Mouse (Mus musculus) midbrain, embryonic 14.5 days (tissue): Measurements from ENCODE around the gene Ifng. TPM values are rescaled to one million over a fixed set of nuclear protein-coding genes. Genes with fewer than 3 reads are reported as not detected.

Source experiments
- ATAC-seq: fragments of 200-750 bp; cut with Nextera tagmentation; 2 replicates; pipeline ENCODE4 v1.8.0; 2017; ENCODE audit warnings: moderate number of reproducible peaks, moderate library complexity; ENCODE audit not compliant: low FRiP score, low TSS enrichment
- DNase-seq: peaks from one replicate; pipeline ENCODE4 v3.0.0-alpha.2; 2015
- H3K27ac ChIP-seq: fragments of 300-500 bp; sonication (generic); replicated peaks from 2 replicates; pipeline ENCODE4 v1.5.1; 2014; ENCODE audit warnings: mild to moderate bottlenecking, low read depth, low read length, moderate library complexity
- H3K27me3 ChIP-seq: fragments of 300-500 bp; sonication (generic); 2 replicates; pipeline ENCODE4 v1.6.1; 2014; ENCODE audit warnings: low read length, control low read depth, mixed read lengths; ENCODE audit not compliant: control insufficient read depth, insufficient read depth
- H3K36me3 ChIP-seq: fragments of 300-500 bp; sonication (generic); 2 replicates; pipeline ENCODE4 v1.6.1; 2014; ENCODE audit warnings: low read length, control low read depth; ENCODE audit not compliant: control insufficient read depth, insufficient read depth
- H3K4me1 ChIP-seq: fragments of 300-500 bp; sonication (generic); 2 replicates; pipeline ENCODE4 v1.6.1; 2014; ENCODE audit warnings: mild to moderate bottlenecking, antibody characterized with exemption, low read length, control low read depth; ENCODE audit not compliant: control insufficient read depth, insufficient read depth
- H3K4me2 ChIP-seq: fragments of 300-500 bp; sonication (generic); 2 replicates; pipeline ENCODE4 v1.6.1; 2014; ENCODE audit warnings: mild to moderate bottlenecking, low read length, moderate library complexity
- H3K4me3 ChIP-seq: fragments of 300-500 bp; sonication (generic); replicated peaks from 2 replicates; pipeline ENCODE4 v1.5.1; 2014; ENCODE audit warnings: low read depth, low read length
- H3K9ac ChIP-seq: fragments of 300-500 bp; sonication (generic); replicated peaks from 2 replicates; pipeline ENCODE4 v1.6.1; 2014; ENCODE audit warnings: mild to moderate bottlenecking, low read length, moderate library complexity
- H3K9me3 ChIP-seq: fragments of 300-500 bp; sonication (generic); 2 replicates; pipeline ENCODE4 v1.6.1; 2016; ENCODE audit warnings: low read length, control low read depth, mixed read lengths; ENCODE audit not compliant: control insufficient read depth
- WGBS: fragments of 180-500 bp; shearing (Covaris S2); extraction: QIAGEN DNeasy Blood & Tissue Kit; methylation state at CpG from one replicate; pipeline ENCODE4 v1.1.7; 2014; 5-methylcytosine and 5-hydroxymethylcytosine counted together
- polyA plus RNA-seq: library from polyadenylated mRNA; unstranded; fragments of >200 nt; fragmentation: Nextera tagmentation; extraction: Ambion mirVana; gene quantifications from 2 replicates; pipeline ENCODE4 v1.2.1, GENCODE M21; 2014

Gene Ifng
- polyA plus RNA-seq, 1 experiment from 2014 or later, result not detected

DNA sequence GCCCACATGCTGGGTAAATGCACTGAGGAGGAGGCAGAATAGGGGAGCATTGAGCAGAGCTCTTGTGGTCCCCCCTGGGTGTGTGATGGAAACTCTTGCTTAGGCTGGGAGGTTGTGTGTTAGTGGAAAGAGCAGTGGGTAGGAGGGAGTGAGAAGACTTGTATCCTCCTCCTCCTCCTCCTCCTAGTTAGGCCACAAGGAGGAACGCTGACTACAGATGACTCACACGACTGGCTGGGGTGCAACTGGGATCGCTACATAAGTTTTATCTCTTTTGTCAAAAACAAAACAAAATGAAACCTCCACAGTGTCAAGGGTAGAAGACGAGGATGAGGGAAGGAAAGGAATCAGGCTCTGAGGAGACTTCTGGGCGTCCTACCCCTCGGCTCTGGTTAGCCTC is 2.2 kb downstream of the Ifng start:
- no peaks in the 10 kb centered on the region for H3K4me1 ChIP-seq
- H3K27ac ChIP-seq, result no peak overlapping the region
- H3K27me3 ChIP-seq, result no peaks in the 10 kb centered on the region
- ATAC-seq (no peak), DNase-seq (no peak)
- H3K4me2 ChIP-seq, result no peak overlapping the region
- H3K36me3 ChIP-seq, result no peaks in the 10 kb centered on the region
- H3K9ac ChIP-seq, result no peak overlapping the region
- H3K4me3 ChIP-seq, result no peak overlapping the region
- H3K9me3 ChIP-seq, result no peaks in the 10 kb centered on the region
- 95% methylated on average over 6 of the region's 6 CpGs for WGBS

DNA sequence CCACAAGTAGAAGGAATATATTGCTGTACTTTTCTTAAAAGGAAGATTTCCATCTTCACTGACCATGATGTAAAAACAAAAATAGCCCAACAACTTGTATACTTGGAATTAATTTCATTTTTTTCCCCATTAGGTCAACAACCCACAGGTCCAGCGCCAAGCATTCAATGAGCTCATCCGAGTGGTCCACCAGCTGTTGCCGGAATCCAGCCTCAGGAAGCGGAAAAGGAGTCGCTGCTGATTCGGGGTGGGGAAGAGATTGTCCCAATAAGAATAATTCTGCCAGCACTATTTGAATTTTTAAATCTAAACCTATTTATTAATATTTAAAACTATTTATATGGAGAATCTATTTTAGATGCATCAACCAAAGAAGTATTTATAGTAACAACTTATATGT is 4.2 kb downstream of the Ifng start:
- 98% methylated on average over 6 of the region's 6 CpGs for WGBS
- no peaks in the 10 kb centered on the region for H3K9me3 ChIP-seq
- no peaks in the 10 kb centered on the region for H3K36me3 ChIP-seq
- no peak overlapping the region for H3K9ac ChIP-seq
- DNase-seq, result no peak
- H3K4me1 ChIP-seq, result no peaks in the 10 kb centered on the region
- no peaks in the 10 kb centered on the region for H3K27me3 ChIP-seq
- ATAC-seq, result no peak
- no peak overlapping the region for H3K4me2 ChIP-seq
- no peak overlapping the region for H3K4me3 ChIP-seq
- no peak overlapping the region for H3K27ac ChIP-seq

DNA sequence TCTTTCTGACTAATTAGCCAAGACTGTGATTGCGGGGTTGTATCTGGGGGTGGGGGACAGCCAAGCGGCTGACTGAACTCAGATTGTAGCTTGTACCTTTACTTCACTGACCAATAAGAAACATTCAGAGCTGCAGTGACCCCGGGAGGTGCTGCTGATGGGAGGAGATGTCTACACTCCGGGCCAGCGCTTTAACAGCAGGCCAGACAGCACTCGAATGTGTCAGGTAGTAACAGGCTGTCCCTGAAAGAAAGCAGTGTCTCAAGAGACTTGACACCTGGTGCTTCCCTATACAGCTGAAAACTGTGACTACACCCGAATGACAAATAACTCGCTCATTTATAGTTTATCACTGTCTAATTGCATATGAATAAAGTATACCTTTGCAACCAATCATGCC is 4.7 kb downstream of the Ifng start:
- Histone ChIP-seq H3K36me3 (no peaks in the 10 kb centered on the region), H3K4me1 (no peaks in the 10 kb centered on the region), H3K9me3 (no peaks in the 10 kb centered on the region), H3K27ac (no peak overlapping the region), H3K4me3 (no peak overlapping the region), H3K27me3 (no peaks in the 10 kb centered on the region), H3K4me2 (no peak overlapping the region), H3K9ac (no peak overlapping the region)
- WGBS, result 84% methylated on average over 8 of the region's 8 CpGs
- no peak for ATAC-seq
- DNase-seq, result no peak

DNA sequence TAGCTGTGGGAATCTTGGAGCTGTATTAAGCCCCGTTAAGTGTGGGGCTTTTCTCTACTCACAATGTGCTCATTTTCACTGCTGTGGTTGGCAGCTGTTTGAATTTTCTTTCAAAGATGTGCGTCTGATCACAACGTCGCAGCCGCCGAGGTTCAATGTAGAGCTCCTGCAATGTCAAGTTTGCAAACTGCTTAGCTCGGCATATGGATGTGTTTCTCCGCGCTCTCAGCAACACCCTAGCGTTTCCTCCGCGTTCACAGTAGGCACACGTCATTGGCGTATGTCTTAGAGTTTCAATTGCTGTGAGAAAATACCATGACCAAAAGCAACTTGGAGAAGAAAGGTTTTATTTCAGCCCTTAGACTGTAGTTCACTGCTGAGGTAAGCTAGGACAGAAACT is 5.1 kb downstream of the Ifng start:
- WGBS, result 88% methylated on average over 14 of the region's 14 CpGs
- Histone ChIP-seq H3K4me2 (no peak overlapping the region), H3K9me3 (no peaks in the 10 kb centered on the region), H3K4me1 (no peaks in the 10 kb centered on the region), H3K27ac (no peak overlapping the region), H3K36me3 (no peaks in the 10 kb centered on the region), H3K27me3 (no peaks in the 10 kb centered on the region), H3K9ac (no peak overlapping the region), H3K4me3 (no peak overlapping the region)
- ATAC-seq (no peak), DNase-seq (no peak)

DNA sequence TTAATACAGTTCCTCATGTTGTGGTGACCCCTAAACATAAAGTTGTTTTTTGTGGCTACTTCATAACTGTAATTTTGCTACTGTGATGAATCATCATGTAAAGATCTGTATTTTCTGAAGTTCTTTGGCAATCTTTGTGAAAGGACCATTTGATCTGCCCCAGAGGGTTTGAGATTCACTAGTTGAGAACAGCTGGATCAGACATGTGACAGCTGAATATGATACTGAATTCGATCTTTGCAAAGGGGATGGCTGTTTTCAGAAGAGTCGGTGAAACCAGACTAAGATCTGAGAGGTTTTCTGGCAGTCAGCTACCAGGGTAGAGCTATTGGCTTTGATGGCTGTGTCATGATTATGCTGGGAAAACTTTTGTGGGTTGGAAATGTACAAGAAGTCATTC is 10.9 kb downstream of the Ifng start:
- Histone ChIP-seq H3K4me3 (no peak overlapping the region), H3K36me3 (no peaks in the 10 kb centered on the region), H3K27ac (no peak overlapping the region), H3K27me3 (no peaks in the 10 kb centered on the region), H3K9ac (no peak overlapping the region), H3K9me3 (no peaks in the 10 kb centered on the region), H3K4me2 (no peak overlapping the region), H3K4me1 (no peaks in the 10 kb centered on the region)
- DNase-seq (no peak), ATAC-seq (no peak)
- 84% methylated on average over 2 of the region's 2 CpGs for WGBS

DNA sequence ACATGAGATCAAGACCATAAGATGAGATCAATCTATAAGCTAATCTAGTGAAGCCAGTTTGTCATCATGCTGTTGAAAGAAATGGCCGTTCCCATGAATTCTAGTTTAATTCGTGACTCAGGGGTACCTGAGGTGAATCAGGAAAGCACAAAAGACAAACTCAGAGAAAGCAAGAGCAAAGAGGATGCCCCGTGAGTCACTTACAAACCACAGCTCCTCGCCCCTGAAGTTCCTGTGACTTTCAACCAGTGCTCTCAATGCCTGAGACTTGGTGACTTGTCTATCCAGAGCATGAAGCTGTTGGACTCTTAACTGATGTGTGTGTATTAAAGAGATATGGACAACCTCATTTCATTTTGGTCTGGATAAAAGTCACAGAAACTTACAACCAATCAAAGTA is 17.9 kb downstream of the Ifng start:
- no peak for ATAC-seq
- H3K4me3 ChIP-seq, result no peak overlapping the region
- no peaks in the 10 kb centered on the region for H3K36me3 ChIP-seq
- H3K27me3 ChIP-seq, result no peaks in the 10 kb centered on the region
- WGBS, result 85% methylated on average over 4 of the region's 4 CpGs
- H3K9me3 ChIP-seq, result no peaks in the 10 kb centered on the region
- DNase-seq, result no peak
- no peak overlapping the region for H3K27ac ChIP-seq
- H3K9ac ChIP-seq, result no peak overlapping the region
- H3K4me2 ChIP-seq, result no peak overlapping the region
- no peaks in the 10 kb centered on the region for H3K4me1 ChIP-seq

DNA sequence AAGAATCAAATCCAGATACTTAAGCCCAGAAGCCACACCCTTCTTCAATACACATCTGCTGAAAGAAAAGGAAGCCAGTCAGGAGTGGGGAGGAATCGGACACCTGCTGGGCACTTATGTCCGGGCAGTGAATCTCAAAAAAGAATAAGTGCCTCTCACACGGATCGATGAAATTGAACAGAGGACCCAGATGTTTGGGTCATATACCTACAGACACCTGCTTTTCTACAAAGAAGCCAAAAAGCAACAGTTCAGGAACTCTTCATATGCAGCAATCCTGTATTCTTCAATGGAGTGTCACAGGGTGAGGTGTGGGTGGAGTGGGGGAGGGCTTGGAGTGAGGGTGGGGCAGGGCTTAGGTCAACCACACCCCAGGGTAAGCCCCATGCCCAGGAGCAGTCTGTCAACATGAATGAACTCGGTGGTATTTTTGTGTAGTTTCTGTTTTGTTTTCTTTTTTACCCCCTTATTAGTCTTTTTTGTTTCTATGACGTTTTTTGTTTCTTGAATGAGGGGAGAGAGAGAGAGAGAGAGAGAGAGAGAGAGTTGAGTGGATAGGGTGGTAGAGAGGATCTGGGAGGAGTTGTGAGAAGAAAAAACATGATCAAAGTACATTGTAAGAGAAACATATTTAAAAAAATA is 20.4 kb downstream of the Ifng start:
- Histone ChIP-seq H3K9ac (no peak overlapping the region), H3K4me3 (no peak overlapping the region), H3K27ac (no peak overlapping the region), H3K36me3 (no peaks in the 10 kb centered on the region), H3K9me3 (peaks cover 5% of the 10 kb centered on the region; the same call in 1 of the 2 replicates), H3K4me2 (no peak overlapping the region), H3K4me1 (no peaks in the 10 kb centered on the region), H3K27me3 (no peaks in the 10 kb centered on the region)
- WGBS, result 57% methylated on average over 6 of the region's 6 CpGs
- DNase-seq, result no peak
- no peak for ATAC-seq

DNA sequence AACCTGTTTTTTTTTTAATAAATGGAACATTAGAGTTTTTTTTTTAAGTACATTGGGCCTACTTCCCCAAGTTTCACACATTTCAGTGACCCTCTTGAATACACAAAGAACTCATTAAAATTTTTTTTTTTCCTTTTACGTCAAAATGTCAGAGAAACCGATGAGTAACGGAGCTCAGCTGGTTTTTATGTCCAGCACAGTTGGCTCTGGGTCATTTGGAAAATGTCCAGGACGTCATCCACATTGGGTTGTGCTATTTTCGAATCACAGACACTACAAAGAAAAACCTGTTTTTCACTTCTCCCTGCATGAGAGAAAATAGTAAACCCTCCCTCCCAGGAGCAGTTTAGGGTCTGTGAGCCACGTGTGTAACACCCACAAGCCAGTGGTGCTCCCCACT is 25.6 kb downstream of the Ifng start:
- Histone ChIP-seq H3K4me3 (no peak overlapping the region), H3K27ac (no peak overlapping the region), H3K4me1 (no peaks in the 10 kb centered on the region), H3K36me3 (no peaks in the 10 kb centered on the region), H3K9me3 (peaks cover 5% of the 10 kb centered on the region; the same call in 1 of the 2 replicates), H3K9ac (no peak overlapping the region), H3K27me3 (no peaks in the 10 kb centered on the region), H3K4me2 (no peak overlapping the region)
- no peak for ATAC-seq
- WGBS, result 76% methylated on average over 6 of the region's 6 CpGs
- no peak for DNase-seq

DNA sequence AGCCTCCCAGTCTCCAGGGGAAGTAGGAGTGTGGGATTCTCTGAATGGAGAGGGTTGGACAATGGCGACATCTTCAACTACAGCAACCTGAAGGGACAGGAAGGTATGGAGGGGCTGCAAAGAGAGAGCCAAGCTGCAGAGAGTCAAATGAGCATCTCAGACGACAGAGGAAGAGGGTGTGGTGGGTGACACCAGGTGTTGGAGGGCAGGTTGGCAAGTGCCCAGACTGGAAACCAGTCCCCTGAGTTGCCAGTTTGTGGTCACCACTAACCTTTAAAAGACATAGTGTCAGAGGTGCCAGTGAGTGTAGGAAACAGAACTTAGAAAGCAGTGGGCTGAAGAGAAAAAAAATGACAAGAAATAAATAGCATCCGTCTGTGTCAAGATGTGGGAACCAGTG is 28.2 kb downstream of the Ifng start:
- H3K4me3 ChIP-seq, result no peak overlapping the region
- no peak for ATAC-seq
- H3K9ac ChIP-seq, result no peak overlapping the region
- H3K27ac ChIP-seq, result no peak overlapping the region
- H3K4me1 ChIP-seq, result no peaks in the 10 kb centered on the region
- DNase-seq, result no peak
- peaks cover 2% of the 10 kb centered on the region; the same call in 1 of the 2 replicates for H3K9me3 ChIP-seq
- no peak overlapping the region for H3K4me2 ChIP-seq
- H3K27me3 ChIP-seq, result no peaks in the 10 kb centered on the region
- no peaks in the 10 kb centered on the region for H3K36me3 ChIP-seq
- 84% methylated on average over 3 of the region's 3 CpGs for WGBS
